Mouse (Mus musculus): ENCODE data around the gene Pkmyt1.

GRCm38 (mm10) chr17:23740598-23741021 lies 14.5 kb downstream of the Pkmyt1 start, which contains the start of gene Paqr4:
- TF ChIP-seq CTCF (IDR thresholded peaks at IDR 0.05; ENCODE audit: borderline replicate concordance, insufficient read depth, low read length) (no peak), POLR2A (IDR thresholded peaks at IDR 0.05; ENCODE audit: low read depth, low read length) (no peak)

All from embryonic fibroblast, embryonic 13.5 days (primary cell).